Mouse (Mus musculus) brain, embryonic 14.5 days (tissue): Measurements from ENCODE around the gene Stk19. TPM values are rescaled to one million over a fixed set of nuclear protein-coding genes. Genes with fewer than 3 reads are reported as not detected.
"Not testable (repeated sequence)": the region's sequence is repeated elsewhere in the genome, so short reads cannot be mapped to it uniquely, and the experiment has no call there.

Source experiments
- DNase-seq: peaks from one replicate; pipeline ENCODE4 v3.0.0-alpha.2; 2011; ENCODE audit warnings: low read depth
- CTCF ChIP-seq: fragments of 200-500 bp; IDR thresholded peaks from 2 replicates; pipeline ENCODE4 v1.5.1; 2012; ENCODE audit warnings: inconsistent platforms, mild to moderate bottlenecking, moderate library complexity, borderline replicate concordance; ENCODE audit not compliant: insufficient read depth, insufficient read length; ENCODE audit errors: extremely low read depth
- POLR2A ChIP-seq: fragments of 200-500 bp; IDR thresholded peaks from 2 replicates; pipeline ENCODE4 v1.6.1; 2012; ENCODE audit warnings: mild to moderate bottlenecking, inconsistent platforms, borderline replicate concordance; ENCODE audit not compliant: poor library complexity, insufficient read depth, insufficient read length, severe bottlenecking; ENCODE audit errors: extremely low read depth
- polyA plus RNA-seq: library from polyadenylated mRNA; depleted of rRNA; stranded (reverse); fragments of >200 nt; gene quantifications from 2 replicates; pipeline ENCODE4 v1.2.3, GENCODE M21; 2012

The Stk19 gene
- polyA plus RNA-seq, 1 experiment: 57.1 TPM

- peak; percentile 9 for DNase-seq
Observed at GRCm38 (mm10) chr17:34813747-34814146, 23.0 kb downstream of the Stk19 start.

GRCm38 (mm10) chr17:34811275-34811674, 25.5 kb downstream of the Stk19 start:
- no peak for TF ChIP-seq POLR2A
- no peak for DNase-seq

More at GRCm38 (mm10) chr17:34813747-34814146, 23.0 kb downstream of the Stk19 start:
- peak; percentile 71 for TF ChIP-seq CTCF

GRCm38 (mm10) chr17:34810811-34811210, 25.9 kb downstream of the Stk19 start:
- not testable (repeated sequence) for DNase-seq

- DNase-seq: not testable (repeated sequence)
Observed at GRCm38 (mm10) chr17:34810411-34810810, 26.3 kb downstream of the Stk19 start.

- DNase-seq: no peak
- no peak for TF ChIP-seq CTCF
- TF ChIP-seq POLR2A: no peak
Observed at GRCm38 (mm10) chr17:34808599-34809205, 28.0 kb downstream of the Stk19 start.

GRCm38 (mm10) chr17:34807176-34807575, 29.6 kb downstream of the Stk19 start:
- TF ChIP-seq POLR2A (no peak), CTCF (no peak)

GRCm38 (mm10) chr17:34804871-34805562, 31.7 kb downstream of the Stk19 start:
- no peak for TF ChIP-seq POLR2A
- TF ChIP-seq CTCF: peak; percentile 23; the same call in 1 of the 2 replicates
- no peak for DNase-seq

More at GRCm38 (mm10) chr17:34807176-34807575, 29.6 kb downstream of the Stk19 start:
- DNase-seq: no peak

GRCm38 (mm10) chr17:34804301-34804700, 32.4 kb downstream of the Stk19 start, which contains the start of gene Cyp21a1:
TSS of gene Cyp21a1 (minus strand) at chr17:34804561.
- not testable (repeated sequence) for DNase-seq

- DNase-seq: not testable (repeated sequence)
Observed at GRCm38 (mm10) chr17:34803367-34803766, 33.4 kb downstream of the Stk19 start.

- not testable (repeated sequence) for DNase-seq
Observed at GRCm38 (mm10) chr17:34802756-34803155, 34.0 kb downstream of the Stk19 start.

GRCm38 (mm10) chr17:34800781-34801305, 35.9 kb downstream of the Stk19 start:
- DNase-seq: not testable (repeated sequence)

GRCm38 (mm10) chr17:34799531-34799925, 37.2 kb downstream of the Stk19 start:
- TF ChIP-seq CTCF (no peak), POLR2A (no peak)
- DNase-seq: no peak

GRCm38 (mm10) chr17:34798866-34799530, 37.7 kb downstream of the Stk19 start:
- TF ChIP-seq POLR2A (no peak), CTCF (no peak)
- DNase-seq: no peak

GRCm38 (mm10) chr17:34798071-34798470, 38.7 kb downstream of the Stk19 start:
- DNase-seq: not testable (repeated sequence)

GRCm38 (mm10) chr17:34797211-34797995, 39.3 kb downstream of the Stk19 start:
- DNase-seq: not testable (repeated sequence)
